Mouse (Mus musculus): Measurements from ENCODE around the gene Trim8. TPM values are rescaled to one million over a fixed set of nuclear protein-coding genes. Genes with fewer than 3 reads are reported as not detected.

Trim8 gene
- polyA plus RNA-seq, 2 experiments from 2014 or later, result 15.8 to 21.3 TPM

DNA sequence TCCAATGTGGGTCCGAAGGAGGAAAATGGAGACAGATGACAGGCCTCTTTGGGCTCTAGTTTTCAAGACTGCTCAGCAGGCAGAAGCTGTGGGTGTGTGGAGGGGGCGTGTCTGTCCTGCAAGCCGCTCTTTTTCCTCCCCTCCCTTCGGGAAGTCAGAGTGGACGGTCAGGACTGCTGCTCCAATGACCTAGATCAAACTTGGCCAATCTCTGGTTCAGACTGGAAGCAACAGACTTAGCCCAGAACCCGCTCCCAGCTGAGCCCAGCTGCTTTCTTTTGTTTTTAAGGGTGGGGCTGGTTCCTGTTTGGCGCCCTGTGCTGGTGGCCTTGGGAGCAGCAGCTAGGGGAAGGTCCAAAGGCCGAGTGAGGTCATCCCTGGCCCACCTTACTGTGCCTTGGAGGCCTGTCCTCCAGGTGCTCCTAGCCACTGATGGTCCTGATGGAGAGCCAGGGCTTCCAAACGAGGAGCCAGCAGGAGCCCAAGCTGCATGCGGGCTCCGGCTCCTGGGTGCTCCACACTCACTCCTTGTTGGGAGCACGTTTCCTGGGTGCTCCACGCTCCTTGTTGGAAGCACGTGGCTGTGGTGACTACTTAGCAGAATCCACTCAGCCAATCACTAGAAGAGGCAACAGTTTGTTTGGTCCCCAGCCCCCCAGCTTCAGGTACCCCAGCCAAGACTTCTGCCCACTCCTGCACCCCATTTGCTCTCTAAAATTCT is 23.3 kb downstream of the Trim8 start:
- no peak for ATAC-seq

DNA sequence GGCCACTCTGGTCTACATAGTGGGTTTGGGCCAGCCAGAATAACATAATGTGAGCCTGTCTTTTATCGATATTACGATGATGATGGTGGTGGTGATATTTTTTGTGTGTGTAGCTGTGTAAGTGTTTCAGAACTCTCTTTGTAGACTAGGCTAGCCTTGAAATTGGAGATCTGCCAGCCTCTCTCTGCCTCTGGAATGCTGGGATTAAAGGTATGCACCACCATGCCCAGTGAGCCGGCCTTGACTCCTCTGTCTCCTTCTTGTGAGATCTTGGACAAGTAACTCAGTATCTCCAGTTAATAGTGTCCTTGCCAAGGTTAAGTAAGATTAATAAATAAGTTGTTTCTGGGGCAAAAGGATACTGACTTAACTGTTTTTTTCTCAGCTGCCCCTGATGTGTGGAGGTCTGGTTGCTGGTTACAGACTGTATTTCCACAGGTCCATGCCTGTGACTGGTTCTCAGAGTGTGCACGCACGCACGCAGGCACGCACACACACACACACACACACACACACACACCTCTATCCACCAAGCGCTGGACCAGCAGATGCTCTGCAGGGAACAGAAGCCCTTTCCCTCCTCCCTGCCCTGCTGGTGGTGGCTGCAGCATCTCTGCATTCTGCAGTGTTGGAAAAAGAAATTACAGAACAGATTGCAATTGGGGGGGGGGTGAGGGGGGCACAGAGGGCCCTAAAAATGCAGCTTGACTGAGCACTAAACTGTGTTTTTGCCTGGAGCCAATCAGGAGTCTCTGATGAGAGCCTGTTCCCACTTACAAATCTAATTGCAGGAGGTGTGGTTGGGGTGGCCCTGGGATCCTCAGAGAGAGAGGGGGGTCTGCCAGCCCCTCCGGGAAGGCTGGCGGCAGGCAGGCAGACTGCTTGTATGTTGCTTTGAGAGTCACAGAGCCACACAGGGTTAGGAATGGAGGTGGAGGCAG is 24.5 kb downstream of the Trim8 start:
- no peak for ATAC-seq

DNA sequence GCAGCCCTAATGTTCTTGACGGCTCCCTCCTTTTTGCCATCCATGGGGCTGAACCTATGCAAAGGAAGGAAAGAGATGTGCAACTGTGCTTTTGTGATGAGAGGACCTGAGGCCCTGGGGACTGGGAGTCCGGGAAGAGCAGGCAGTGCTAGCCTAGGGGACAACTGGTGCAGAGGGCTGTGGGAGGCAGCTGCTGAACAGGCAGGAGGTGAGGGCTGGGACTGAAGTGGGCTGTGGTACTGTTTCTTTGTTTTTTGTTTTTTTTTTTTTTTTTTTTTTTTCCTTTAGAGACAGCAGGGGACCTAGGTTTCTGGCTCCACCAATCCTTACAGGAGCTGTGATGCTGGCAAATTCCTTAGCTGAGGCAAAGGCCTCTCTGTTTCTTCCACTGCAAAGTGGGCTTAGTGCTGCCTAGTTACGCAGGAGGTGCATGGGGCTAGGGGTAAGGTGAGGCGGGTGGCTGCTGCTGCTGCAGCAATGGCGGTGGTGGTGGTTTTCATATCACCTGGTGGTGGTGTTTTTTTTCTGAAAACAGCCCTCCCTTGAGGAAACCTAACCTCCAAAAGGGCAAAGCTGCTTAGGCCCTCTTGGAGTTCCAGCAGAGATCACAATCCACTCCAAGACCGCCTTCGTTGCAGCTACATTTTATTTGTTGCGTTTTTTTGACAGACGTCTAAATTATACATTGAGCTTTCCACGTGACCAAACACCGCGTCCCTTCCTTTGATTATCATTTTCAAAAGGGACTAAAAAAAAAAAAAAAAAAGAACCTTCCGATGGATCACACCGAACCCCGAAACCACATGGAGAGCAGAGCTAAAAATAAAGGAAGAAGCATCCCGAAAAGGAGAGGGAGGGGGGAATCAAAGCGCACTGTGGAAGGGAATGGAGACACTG is 26.4 kb downstream of the Trim8 start:
- ATAC-seq, result no peak

DNA sequence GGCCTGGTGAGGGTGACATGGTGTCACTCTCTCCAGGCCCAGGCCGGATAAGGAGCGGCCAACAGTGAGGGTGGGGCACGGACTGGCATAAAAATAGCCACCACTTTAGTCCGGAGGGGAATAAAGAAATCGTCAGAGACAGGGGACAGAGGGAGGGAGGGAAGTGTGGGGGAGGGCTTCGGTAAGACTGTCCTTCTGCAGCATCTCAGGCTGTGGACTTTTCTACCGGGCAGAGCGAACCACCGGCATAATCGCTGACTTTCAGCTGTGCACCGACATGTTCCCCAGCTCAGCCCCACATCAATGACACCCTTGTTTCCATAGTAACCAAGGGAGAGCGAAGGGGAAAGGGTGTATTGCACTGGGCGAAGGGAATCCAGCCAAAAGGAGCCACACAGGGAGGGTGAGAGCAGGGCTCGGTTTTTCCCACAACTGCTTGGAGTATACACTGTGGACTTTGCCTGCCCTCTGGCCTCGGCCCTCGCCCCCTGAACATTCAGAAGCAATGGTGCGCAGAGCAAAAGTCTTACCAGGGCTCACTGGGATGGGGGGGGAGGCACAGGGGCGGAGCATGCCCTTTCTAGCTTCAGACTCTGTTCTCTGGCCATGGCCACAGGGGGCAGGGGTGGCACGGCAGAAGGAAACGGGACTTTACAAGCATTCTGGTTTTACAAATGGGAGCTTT is 27.2 kb downstream of the Trim8 start:
- ATAC-seq, result no peak

DNA sequence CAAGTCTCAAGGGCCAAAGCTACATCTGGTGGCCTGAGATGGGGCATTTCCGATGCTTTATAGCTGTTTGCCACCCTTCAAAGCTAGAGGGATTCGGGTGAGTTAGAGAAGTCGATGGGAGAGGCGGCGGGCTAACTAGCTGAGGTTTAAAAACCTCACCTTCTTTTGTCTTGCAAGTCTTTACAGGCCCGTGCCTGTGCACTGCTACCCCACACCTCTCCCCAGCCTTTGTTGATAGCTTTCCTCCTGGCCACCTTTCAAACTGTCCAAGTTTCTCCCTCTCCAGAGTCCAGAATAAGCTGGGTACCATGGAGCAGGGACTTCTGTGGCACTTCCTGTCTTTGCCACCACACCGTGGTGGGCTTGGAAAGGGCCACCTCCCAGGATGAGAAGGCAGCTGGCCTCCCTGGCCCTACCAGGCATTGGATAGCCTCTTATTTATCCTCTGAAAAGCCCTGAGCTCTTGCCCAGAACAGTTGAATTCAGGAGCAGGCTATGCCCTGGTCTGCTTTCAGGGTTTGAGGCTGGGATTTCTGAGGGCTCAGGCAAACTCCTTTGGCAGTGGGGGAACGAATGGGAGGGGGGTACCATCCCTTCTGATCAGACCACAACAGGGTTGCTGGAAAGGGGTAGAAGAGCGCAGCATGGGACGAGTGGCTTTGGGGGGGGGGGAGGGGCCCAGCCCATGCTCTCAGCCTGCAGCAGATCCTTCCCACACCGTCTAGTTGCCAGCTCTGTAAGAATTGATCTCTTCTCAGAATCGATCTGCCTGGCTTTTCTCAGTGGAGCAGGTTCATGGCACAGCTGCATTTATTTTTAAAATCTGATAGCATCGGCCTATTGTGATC is 28.3 kb downstream of the Trim8 start:
- ATAC-seq, result no peak

DNA sequence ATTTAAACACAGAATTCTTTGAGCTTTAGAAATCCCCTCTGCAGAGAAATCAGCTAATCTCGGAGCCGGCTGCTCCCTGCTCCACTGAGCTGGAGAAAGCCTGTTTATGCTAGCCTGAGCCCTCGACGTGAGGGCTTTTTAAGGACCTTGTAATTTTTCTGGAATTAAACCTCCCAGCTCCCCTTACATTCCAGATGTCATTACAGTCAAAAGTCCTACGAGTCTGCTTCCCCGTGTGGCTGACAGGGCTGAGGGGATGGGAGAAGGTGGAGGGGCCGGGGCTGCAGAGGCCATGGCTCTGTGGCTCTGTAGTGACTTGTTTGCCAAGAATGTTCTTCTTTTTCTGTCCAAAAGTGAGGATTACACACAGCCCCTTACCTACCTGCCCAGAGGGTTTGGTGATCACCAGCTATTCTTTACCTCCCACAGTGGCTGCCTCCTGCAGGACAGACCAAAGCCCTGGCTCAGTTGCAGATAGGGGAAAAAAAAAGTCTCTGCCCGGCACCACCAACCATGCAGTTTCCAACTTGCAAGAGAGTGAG is 29.0 kb downstream of the Trim8 start:
- ATAC-seq, result no peak

DNA sequence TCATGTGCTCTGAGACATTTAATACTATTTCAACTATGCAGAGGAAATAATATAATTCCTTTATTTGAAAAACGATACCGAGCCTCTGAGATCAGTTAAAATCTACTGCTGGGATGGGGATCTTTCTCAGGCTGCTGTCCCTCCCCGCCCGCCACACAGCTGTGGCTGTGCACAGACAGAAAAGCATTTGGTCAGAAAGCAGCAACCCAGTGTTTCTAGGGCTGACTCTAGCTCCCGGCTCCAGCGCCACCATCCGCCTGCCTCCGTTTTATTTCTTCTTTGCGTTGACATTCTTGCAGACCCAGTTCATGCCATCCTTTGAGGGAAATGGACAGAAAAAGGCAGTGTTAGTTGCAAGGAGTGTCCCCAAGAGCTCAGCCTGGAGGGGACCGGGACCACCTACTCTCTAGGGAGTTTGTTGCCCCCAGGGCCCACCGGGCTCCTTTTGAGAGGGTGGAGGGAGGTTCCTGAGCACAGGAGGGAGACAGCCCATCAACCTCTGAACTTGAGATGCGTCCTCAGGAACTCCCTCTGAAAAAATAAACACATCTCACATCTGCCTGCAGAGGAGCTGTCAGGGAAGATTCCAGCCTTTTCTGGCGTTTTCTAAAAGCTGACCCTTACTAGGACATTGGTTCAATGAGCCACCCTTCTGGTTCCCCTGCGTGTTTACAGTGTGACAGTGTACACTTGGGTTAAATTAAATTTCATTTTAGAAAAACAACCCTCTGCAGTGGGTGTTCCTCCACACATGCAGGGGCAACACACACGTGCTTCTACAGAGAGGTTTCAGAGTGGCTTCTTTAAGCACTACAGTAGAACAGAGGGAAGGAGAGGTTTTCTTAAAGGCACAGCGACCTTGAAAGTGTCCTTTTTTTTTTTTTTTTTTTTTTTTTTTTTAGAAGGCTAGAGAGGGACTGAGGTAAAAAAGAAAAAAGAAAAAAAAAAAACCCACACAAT is 29.8 kb downstream of the Trim8 start:
- no peak for ATAC-seq

DNA sequence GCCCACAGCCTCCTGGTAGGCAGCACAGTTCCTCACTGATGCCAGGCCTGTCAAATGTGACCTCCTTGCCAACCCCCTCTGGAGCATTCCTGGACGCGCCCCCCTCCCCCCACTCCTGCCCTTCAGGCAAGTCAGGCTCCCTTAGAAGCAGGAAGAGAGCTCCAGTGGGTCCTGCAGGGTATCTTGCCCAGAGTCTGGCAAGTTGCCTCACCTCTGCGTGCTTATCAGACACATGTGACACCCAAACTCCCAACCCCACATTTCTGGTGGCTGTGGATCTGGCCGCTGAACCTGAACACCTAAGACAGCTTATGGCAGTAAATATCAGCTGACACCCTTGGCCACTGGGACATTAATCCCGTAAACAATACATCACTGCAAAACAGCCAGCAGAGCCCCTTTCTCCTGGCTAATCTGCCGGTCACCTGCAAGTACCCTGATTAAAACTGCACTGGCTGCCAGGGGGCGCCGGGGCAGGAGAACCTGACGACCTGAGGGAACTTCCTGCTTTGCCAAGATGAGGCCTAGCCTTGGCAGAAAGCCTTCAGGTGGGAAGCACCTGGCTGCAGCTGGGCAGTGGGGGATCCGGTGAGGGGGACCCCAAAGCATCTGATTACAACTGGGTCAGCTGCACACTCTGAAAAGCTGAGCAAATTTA is 30.7 kb downstream of the Trim8 start:
- no peak for ATAC-seq

DNA sequence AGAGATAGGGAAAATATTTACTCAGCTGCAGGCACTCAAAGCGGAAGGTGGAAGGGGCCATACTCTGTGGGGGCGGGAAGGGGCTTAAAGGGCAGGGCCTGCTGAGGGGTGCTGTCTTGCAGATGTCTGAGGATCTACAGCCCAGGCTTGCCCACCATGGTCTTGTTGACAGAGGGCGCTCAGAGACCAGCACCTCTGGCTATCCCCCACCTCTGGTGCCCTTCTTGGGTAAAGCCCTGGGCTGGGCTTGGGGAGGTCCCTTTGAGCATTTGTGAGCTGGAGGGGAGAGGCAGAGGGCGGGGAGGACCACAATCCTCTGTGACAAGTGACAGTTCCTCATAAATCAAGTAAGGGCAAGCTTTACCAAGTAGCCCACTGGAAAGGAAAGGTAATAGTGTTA is 31.6 kb downstream of the Trim8 start:
- no peak for ATAC-seq

DNA sequence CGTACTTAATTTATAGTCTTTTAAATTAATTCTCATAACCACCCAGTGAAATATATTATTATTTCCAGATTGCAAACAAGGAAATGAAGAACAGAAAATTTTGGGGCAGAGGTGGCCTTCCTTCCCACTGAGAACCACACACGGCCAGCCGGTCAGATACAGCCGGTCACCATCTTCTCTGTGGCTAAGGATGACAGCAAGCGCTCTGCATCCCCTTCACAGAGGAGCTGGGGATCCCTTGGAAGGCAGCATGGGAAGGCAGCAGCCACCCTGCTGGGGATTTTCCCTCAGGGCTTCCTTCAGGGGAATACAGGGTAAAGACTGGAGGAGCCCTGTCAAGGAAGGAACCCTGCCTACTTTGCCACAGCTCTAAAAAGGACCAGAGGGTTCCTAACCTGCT is 32.0 kb downstream of the Trim8 start:
- no peak for ATAC-seq

DNA sequence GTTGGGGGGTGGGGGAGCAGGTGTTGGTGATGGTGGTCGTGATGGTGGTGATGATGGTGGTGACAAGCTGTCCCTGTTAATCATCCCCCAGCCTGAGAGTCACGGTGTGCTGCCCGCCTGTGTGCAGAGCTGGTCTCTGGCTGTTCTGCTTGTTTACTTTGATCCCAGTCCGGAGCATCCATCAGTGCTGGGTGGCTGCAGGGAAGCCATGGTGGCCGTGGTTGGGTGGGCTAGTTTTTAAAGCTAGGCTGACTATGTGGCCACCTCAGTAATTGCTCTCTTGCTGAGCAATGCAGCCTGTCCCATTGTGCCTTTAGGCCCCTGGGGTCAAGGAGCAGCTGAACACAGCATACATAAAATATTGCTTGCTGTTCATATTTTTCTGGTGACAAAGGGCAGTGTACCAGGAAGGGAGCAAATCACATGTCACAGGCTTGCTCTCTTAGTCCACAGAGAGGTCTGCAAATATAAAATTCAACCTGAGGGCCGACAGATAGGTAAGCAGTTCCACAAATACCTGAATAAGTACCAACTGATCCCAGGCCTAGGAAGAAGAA is 33.1 kb downstream of the Trim8 start:
- no peak for ATAC-seq

DNA sequence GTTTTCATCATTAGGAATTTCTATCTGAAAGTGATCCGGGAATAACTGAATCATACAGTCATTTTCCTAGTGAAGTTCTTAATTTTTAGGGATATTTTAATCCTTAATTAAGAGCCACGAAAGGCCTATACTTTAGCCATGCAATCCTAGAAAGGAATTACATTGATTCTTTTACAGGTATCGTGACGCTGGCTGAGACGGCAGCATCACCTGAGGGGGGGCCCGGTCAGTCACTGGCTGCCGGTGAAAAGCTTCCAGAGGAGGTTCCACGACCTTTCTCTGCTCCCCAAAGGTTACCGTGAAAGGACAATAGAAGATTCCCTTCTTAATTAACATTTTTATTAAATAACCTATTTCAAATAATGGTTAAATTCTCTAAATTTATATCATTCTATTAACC is 35.9 kb downstream of the Trim8 start:
- ATAC-seq, result no peak

DNA sequence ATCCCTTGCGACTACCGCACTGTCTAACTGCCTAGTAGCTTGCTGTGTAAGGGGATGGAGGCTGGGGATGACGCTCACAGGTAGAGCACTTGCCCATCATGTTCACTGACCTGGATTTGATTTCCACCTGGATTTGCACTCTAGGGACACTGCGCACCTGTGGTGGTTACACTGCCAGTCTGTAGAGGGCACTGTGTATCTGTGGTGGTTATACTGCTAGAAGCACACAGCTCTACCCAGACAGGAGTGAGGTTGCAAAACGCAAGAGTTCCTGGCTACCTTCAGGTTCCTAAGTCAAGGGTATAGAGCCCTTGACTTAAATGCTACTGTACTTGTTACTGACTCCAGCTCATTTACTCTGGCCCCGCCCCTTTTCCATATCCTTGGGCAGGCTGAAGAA is 36.7 kb downstream of the Trim8 start:
- ATAC-seq, result no peak

DNA sequence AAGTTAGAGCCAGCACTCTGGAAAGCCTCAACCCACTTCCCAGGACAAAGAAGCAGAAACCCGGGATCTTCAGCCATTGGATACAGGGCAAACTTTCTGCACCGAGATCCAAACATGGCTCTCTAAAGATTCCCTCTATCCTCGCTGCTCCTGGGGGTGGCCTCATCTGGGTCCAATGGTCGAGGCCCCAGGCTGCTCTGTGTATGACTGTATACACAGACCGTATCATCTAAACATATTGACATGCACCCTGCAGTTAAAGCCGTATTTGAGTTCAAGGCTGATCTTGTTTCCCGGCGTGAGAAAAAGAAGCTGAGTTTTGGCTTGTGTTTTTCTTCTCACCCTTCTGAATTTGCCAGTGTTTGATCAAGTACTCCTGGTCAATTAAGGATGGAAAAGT is 41.2 kb downstream of the Trim8 start:
- no peak for ATAC-seq

DNA sequence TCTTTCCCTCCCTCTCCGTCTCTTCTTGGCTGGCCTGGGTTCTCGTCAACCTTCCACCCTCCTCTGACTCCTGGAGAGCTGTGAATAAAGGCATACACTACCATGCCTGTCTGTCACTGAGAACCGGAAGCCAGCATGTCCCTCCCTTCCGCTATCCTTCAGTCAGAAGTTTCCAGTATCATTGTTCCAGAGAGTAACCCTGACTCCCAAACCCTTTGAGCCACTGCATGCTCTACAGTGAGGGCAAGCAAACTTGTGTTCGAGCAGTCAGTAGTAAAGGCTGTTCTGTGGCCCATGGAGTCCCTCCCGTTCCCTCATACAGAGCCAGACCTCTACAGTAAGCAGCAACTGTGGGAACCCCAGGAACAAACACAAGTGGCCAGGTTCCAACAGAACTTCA is 46.1 kb downstream of the Trim8 start:
- no peak for ATAC-seq

DNA sequence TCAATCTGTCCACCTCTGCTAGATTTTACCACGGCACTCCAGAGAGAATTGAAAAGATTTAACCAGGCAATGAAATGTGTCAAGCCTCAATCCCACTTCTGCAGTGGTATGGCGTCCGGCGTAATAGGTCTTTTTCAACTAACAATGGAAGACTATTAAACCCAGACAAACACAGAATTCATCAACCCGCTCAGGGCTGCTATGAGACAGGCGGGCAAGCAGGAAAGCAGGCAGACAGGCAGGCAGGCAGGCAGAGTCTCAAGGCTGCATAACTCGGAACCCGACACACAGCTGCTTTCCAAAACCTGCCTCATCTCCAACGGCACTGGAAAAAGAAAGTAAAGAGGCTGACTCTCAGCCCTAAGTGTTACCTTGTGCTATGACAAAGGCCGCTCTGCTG is 46.6 kb downstream of the Trim8 start:
- no peak for ATAC-seq

DNA sequence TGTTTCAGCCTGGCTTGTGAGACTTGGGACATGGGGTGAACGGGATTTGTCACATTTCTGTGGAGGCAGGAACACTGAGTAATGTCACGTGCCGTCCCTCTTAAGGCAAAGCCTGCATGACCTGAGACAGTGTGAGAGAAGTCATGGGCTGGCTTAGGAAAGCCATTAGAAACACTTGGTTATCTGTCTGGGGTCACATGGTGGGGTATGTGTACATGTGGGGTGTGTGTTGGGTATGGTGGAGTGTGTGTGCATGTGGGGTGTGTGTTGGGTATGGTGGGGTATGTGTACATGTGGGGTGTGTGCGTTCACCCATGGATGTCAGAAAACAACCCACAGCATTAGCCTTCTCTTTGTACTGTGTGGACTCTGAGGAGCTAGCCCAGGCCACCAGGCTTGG is 48.9 kb downstream of the Trim8 start:
- no peak for ATAC-seq

DNA sequence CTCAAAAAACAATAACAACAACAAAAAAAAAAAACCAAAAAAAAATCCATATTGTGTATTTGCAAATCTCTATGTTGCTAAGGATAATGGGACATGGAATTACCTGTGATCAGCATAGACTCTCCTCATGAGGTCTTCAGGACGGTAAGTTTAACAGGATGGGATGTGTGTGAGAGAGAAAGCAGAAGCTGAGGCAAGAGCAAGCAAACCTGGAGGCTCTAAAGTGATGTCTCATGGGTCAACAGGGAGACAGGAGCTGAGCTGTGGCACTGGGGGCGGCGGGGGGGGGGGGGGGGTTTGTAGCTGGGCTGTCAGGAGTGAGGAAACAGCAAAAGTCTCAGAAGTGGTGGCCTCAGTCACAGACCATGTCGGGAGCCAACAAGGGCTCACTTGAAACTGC is 51.0 kb downstream of the Trim8 start:
- no peak for ATAC-seq

DNA sequence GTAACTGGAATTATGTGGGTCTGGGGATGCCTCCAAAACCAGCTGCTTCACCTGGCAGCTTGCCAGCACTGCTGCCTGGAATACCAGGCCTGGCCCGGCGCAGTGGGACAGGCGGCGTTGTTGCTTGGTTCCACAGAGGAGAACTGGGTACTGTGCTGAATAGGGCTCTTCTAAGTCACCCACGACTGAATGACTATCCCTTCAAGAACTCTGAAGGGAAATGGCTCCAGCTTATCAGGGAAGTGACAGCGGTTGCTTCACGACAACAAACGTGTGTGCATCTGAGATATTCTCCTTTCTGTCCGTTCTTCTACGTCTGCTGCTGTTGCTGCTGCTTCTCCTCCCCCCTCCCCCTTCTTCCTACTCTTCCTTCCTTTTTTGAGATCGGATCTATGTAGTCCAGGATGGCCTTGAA is 52.0 kb downstream of the Trim8 start:
- no peak for ATAC-seq
